11 mouse cellular contexts compared by ENCODE assay signal in genomic region chr17:46595336-46595735, GRCm38 (mm10). TPM values are rescaled to one million over a fixed set of nuclear protein-coding genes. Genes with fewer than 3 reads are reported as not detected.
A peak's percentile ranks its signal among the peaks of the same experiment; 100 is the strongest.
DNase-seq lines count a peak whose midpoint lies in the region; ATAC-seq lines count a peak whose summit lies in the region.
"Had no signal": no experiment of that assay in that cellular context is flagged by ENCODE, and none has a peak within 500 bp of the region (broad histone marks: within the 10 kb centered on the region; RNA-seq: fewer than 3 reads in every experiment).

No protein-coding gene starts in this region.

- no peaks in the 10 kb centered on the region for H3K9me3 ChIP-seq in heart, embryonic 11.5 days (replicated peaks; ENCODE audit: control insufficient read depth, low read length)
- H3K9me3 ChIP-seq in embryonic facial prominence, embryonic 14.5 days (ENCODE audit: control insufficient read depth, low read length): no peaks in the 10 kb centered on the region
- H3K9me3 ChIP-seq in midbrain, embryonic 15.5 days: no peaks in the 10 kb centered on the region

- DNase-seq in heart, postnatal 36 days: no peak
- peak; percentile 24 to 53 for DNase-seq in left cerebral cortex, postnatal 25 days (ENCODE audit: low spot score in 2 of 2)
- no peak for DNase-seq in left cerebral cortex, adult 11 months (ENCODE audit: low spot score)
- DNase-seq in embryonic facial prominence, embryonic 14.5 days (ENCODE audit: low spot score): no peak
- DNase-seq in thymus, postnatal 0 days (ENCODE audit: low spot score): no peak
- no peak for DNase-seq in testis, postnatal 14 days (ENCODE audit: low spot score)
- DNase-seq: cerebellum, adult 9-10 months; gastrocnemius, postnatal 14 days; kidney, adult 2 months had no signal

- no peak for ATAC-seq in heart, embryonic 11.5 days (replicated peaks; ENCODE audit: insufficient number of reproducible peaks, low FRiP score, low TSS enrichment)
- no peak for ATAC-seq in embryonic facial prominence, embryonic 14.5 days (ENCODE audit: low read depth)
- no peak for ATAC-seq in midbrain, embryonic 15.5 days (replicated peaks)

- peak overlapping the region; percentile 70 for H3K27ac ChIP-seq in heart, embryonic 11.5 days (ENCODE audit: low read depth, low read length)
- peak overlapping the region; percentile 63 for H3K27ac ChIP-seq in embryonic facial prominence, embryonic 14.5 days (replicated peaks; ENCODE audit: low read depth, low read length)
- H3K27ac ChIP-seq in midbrain, embryonic 15.5 days: 0 out of 2 replicates have a peak overlapping the region, but pooled peaks have one; percentile 28

- peaks cover 8% of the 10 kb centered on the region; the same call in 1 of the 2 replicates for H3K36me3 ChIP-seq in heart, embryonic 11.5 days (ENCODE audit: control insufficient read depth, insufficient read depth, low read length)
- peaks cover 25% of the 10 kb centered on the region for H3K36me3 ChIP-seq in embryonic facial prominence, embryonic 14.5 days (ENCODE audit: control insufficient read depth, insufficient read depth, low read length)
- H3K36me3 ChIP-seq in midbrain, embryonic 15.5 days (replicated peaks): 0 out of 2 replicates have a peak, but pooled peaks cover 3% of the 10 kb centered on the region

- H3K27me3 ChIP-seq in heart, embryonic 11.5 days (ENCODE audit: control insufficient read depth, insufficient read depth, low read length): no peaks in the 10 kb centered on the region
- no peaks in the 10 kb centered on the region for H3K27me3 ChIP-seq in embryonic facial prominence, embryonic 14.5 days (replicated peaks; ENCODE audit: control insufficient read depth, insufficient read depth, low read length)
- H3K27me3 ChIP-seq in midbrain, embryonic 15.5 days (replicated peaks): no peaks in the 10 kb centered on the region

- intact Hi-C loops in heart, postnatal 36 days (cut with DNase I): no loop called here
- intact Hi-C loops in left cerebral cortex, postnatal 25 days (cut with DNase I): no loop called here

- 72% methylated on average over 6 of the region's 6 CpGs for WGBS in heart, embryonic 11.5 days (ENCODE audit: insufficient replicate concordance)
- 64% methylated on average over 6 of the region's 6 CpGs for WGBS in embryonic facial prominence, embryonic 14.5 days
- 84% methylated on average over 6 of the region's 6 CpGs for WGBS in midbrain, embryonic 15.5 days

- H3K4me1 ChIP-seq in heart, embryonic 11.5 days (ENCODE audit: control insufficient read depth, insufficient read depth, low read length): peaks cover 16% of the 10 kb centered on the region; the same call in 1 of the 2 replicates
- H3K4me1 ChIP-seq in embryonic facial prominence, embryonic 14.5 days (ENCODE audit: control insufficient read depth, insufficient read depth, low read length): peaks cover 15% of the 10 kb centered on the region
- peaks cover 3% of the 10 kb centered on the region; the same call in 1 of the 2 replicates for H3K4me1 ChIP-seq in midbrain, embryonic 15.5 days

- H3K4me2 ChIP-seq in heart, embryonic 11.5 days: no peak overlapping the region
- H3K4me2 ChIP-seq in embryonic facial prominence, embryonic 14.5 days (ENCODE audit: low read depth, low read length): peak overlapping the region; percentile 11; the same call in 1 of the 2 replicates
- H3K4me2 ChIP-seq in midbrain, embryonic 15.5 days: no peak overlapping the region

- H3K4me3 ChIP-seq in heart, embryonic 11.5 days (ENCODE audit: low read depth, low read length): no peak overlapping the region
- H3K4me3 ChIP-seq in embryonic facial prominence, embryonic 14.5 days (ENCODE audit: low read depth, low read length): no peak overlapping the region
- no peak overlapping the region for H3K4me3 ChIP-seq in midbrain, embryonic 15.5 days

- H3K9ac ChIP-seq in heart, embryonic 11.5 days (ENCODE audit: low read depth, low read length): 0 out of 2 replicates have a peak overlapping the region, but pooled peaks have one; percentile 12
- no peak overlapping the region for H3K9ac ChIP-seq in embryonic facial prominence, embryonic 14.5 days (ENCODE audit: low read depth, low read length)
- H3K9ac ChIP-seq in midbrain, embryonic 15.5 days: no peak overlapping the region

RNA-seq across cellular contexts. Expression of gene Ptk7, which starts 34.0 kb away (rescaled TPM):
- 18.8 and 22.8 TPM in 2 replicates for polyA plus RNA-seq in heart, embryonic 11.5 days (2014; fragmentation: Nextera tagmentation; extraction: Ambion mirVana)
- 1 to 10 TPM; 2.7 to 4.0 TPM for total RNA-seq in heart, postnatal 36 days (2021)
- 10 to 100 TPM in 1 of 2 experiments, 1 to 10 TPM in 1; 9.5 to 10.5 TPM for total RNA-seq in left cerebral cortex, postnatal 25 days (2021)
- polyA plus RNA-seq in embryonic facial prominence, embryonic 14.5 days (2014; fragmentation: Nextera tagmentation; extraction: Ambion mirVana): 68.0 and 90.7 TPM in 2 replicates
- polyA plus RNA-seq in midbrain, embryonic 15.5 days (2015; fragmentation: Nextera tagmentation; extraction: Ambion mirVana): 33.6 and 34.8 TPM in 2 replicates
- 24.7 and 25.1 TPM in 2 replicates for polyA plus RNA-seq in thymus, postnatal 0 days (2015; fragmentation: Nextera tagmentation; extraction: Ambion mirVana)

RNA-seq across cellular contexts. Expression of gene Srf, which starts 39.4 kb away (rescaled TPM):
- polyA plus RNA-seq in heart, embryonic 11.5 days (2014; fragmentation: Nextera tagmentation; extraction: Ambion mirVana): 14.6 and 15.0 TPM in 2 replicates
- 10 to 100 TPM; 85.7 to 94.7 TPM for total RNA-seq in heart, postnatal 36 days (2021)
- total RNA-seq in left cerebral cortex, postnatal 25 days (2021): 10 to 100 TPM; 58.8 to 63.8 TPM
- polyA plus RNA-seq in embryonic facial prominence, embryonic 14.5 days (2014; fragmentation: Nextera tagmentation; extraction: Ambion mirVana): 10.5 and 14.0 TPM in 2 replicates
- polyA plus RNA-seq in midbrain, embryonic 15.5 days (2015; fragmentation: Nextera tagmentation; extraction: Ambion mirVana): 3.7 and 5.7 TPM in 2 replicates
- 5.0 and 7.5 TPM in 2 replicates for polyA plus RNA-seq in thymus, postnatal 0 days (2015; fragmentation: Nextera tagmentation; extraction: Ambion mirVana)

RNA-seq across cellular contexts. Expression of gene Cul9, which starts 49.1 kb away (rescaled TPM):
- 2.5 and 4.4 TPM in 2 replicates for polyA plus RNA-seq in heart, embryonic 11.5 days (2014; fragmentation: Nextera tagmentation; extraction: Ambion mirVana)
- 10 to 100 TPM; 20.3 to 24.0 TPM for total RNA-seq in heart, postnatal 36 days (2021)
- total RNA-seq in left cerebral cortex, postnatal 25 days (2021): 10 to 100 TPM; 55.8 to 59.3 TPM
- polyA plus RNA-seq in embryonic facial prominence, embryonic 14.5 days (2014; fragmentation: Nextera tagmentation; extraction: Ambion mirVana): 5.5 and 6.0 TPM in 2 replicates
- 25.0 and 26.7 TPM in 2 replicates for polyA plus RNA-seq in midbrain, embryonic 15.5 days (2015; fragmentation: Nextera tagmentation; extraction: Ambion mirVana)
- polyA plus RNA-seq in thymus, postnatal 0 days (2015; fragmentation: Nextera tagmentation; extraction: Ambion mirVana): 2.5 and 2.8 TPM in 2 replicates

RNA-seq across cellular contexts. Expression of gene Klc4, which starts 50.5 kb away (rescaled TPM):
- 16.5 and 18.0 TPM in 2 replicates for polyA plus RNA-seq in heart, embryonic 11.5 days (2014; fragmentation: Nextera tagmentation; extraction: Ambion mirVana)
- total RNA-seq in heart, postnatal 36 days (2021): 10 to 100 TPM; 24.5 to 29.1 TPM
- 10 to 100 TPM; 17.8 to 20.4 TPM for total RNA-seq in left cerebral cortex, postnatal 25 days (2021)
- 15.8 and 20.3 TPM in 2 replicates for polyA plus RNA-seq in embryonic facial prominence, embryonic 14.5 days (2014; fragmentation: Nextera tagmentation; extraction: Ambion mirVana)
- polyA plus RNA-seq in midbrain, embryonic 15.5 days (2015; fragmentation: Nextera tagmentation; extraction: Ambion mirVana): 42.5 and 44.5 TPM in 2 replicates
- polyA plus RNA-seq in thymus, postnatal 0 days (2015; fragmentation: Nextera tagmentation; extraction: Ambion mirVana): 17.7 and 18.4 TPM in 2 replicates

RNA-seq across cellular contexts. Expression of gene Mrpl2, which starts 50.7 kb away (rescaled TPM):
- polyA plus RNA-seq in heart, embryonic 11.5 days (2014; fragmentation: Nextera tagmentation; extraction: Ambion mirVana): 110 and 119 TPM in 2 replicates
- total RNA-seq in heart, postnatal 36 days (2021): 100 to 1,000 TPM; 130 to 134 TPM
- total RNA-seq in left cerebral cortex, postnatal 25 days (2021): 10 to 100 TPM; 51.0 to 51.5 TPM
- polyA plus RNA-seq in embryonic facial prominence, embryonic 14.5 days (2014; fragmentation: Nextera tagmentation; extraction: Ambion mirVana): 91.8 and 100 TPM in 2 replicates
- polyA plus RNA-seq in midbrain, embryonic 15.5 days (2015; fragmentation: Nextera tagmentation; extraction: Ambion mirVana): 60.6 and 74.5 TPM in 2 replicates
- 110 and 113 TPM in 2 replicates for polyA plus RNA-seq in thymus, postnatal 0 days (2015; fragmentation: Nextera tagmentation; extraction: Ambion mirVana)

Comparison
In these comparisons a context has a peak if more than half of its experiments do, and no peak if none do; other contexts are left out.
1. DNase-seq: peak in left cerebral cortex, postnatal 25 days (2 of 2); none in heart, postnatal 36 days (0 of 2), left cerebral cortex, adult 11 months (single experiment), embryonic facial prominence, embryonic 14.5 days (single experiment), thymus, postnatal 0 days (single experiment) and testis, postnatal 14 days (single experiment).
2. Peak in every context shown above with its lines, with median percentiles within 50 percentile points of each other: H3K27ac ChIP-seq.